Mouse (Mus musculus): ENCODE results near the gene Egln2.

GRCm38 (mm10) chr7:27164112-27164947 lies 2.3 kb downstream of the Egln2 start:
- TF ChIP-seq CTCF (conservative IDR thresholded peaks at IDR 0.05; ENCODE audit: insufficient read depth, insufficient read length, low read depth, low read length), result no peak
- no peak for TF ChIP-seq POLR2A (IDR thresholded peaks at IDR 0.05; ENCODE audit: low read depth, low read length)

All from kidney, adult 2 months (tissue).